20 mouse cellular contexts compared by ENCODE assay signal in the genomic region with DNA sequence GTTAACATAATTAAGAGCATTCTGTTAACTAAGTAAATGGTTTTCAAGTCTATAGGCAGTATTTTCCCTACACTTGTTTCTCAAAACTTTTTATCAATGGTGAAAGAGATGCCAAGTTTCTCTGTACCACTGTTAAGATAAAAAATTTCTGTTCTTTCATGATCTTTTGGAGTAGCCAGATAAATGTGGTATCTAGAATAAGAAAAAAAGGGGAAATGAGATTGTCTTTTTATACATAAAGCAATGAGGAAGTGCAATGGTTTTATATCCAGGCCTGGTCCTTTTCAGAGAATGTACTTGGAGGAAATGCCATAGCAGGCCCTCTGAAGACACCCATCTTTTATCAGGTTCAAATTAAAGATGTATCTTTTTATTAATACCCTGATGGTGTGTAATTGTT. TPM values are rescaled to one million over a fixed set of nuclear protein-coding genes. Genes with fewer than 3 reads are reported as not detected.
DNase-seq lines count a peak whose midpoint lies in the region; ATAC-seq and TF ChIP-seq lines count a peak whose summit lies in the region.
"Had no signal": no experiment of that assay in that cellular context is flagged by ENCODE, and none has a peak within 500 bp of the region (broad histone marks: within the 10 kb centered on the region; RNA-seq: fewer than 3 reads in every experiment).

No protein-coding gene starts in this region.

- H3K4me3 ChIP-seq in MEL (ENCODE audit: control insufficient read depth in 1 of 2, insufficient read depth in 1 of 2, low read depth in 2 of 2, low read length in 2 of 2): no peak overlapping the region
- H3K4me3 ChIP-seq in lung, postnatal 0 days (ENCODE audit: low read depth, low read length): no peak overlapping the region
- H3K4me3 ChIP-seq: embryonic facial prominence, embryonic 13.5 days; forebrain, embryonic 12.5 days; heart, embryonic 13.5 days; hindbrain, embryonic 12.5 days had no signal

- ATAC-seq in granulocyte monocyte progenitor cell, adult 5-6 weeks (replicated peaks; ENCODE audit: poor library complexity, severe bottlenecking): peak; percentile 82
- ATAC-seq in megakaryocyte progenitor cell, adult 5-6 weeks (replicated peaks; ENCODE audit: poor library complexity): peak; percentile 66
- ATAC-seq in lung, postnatal 0 days: no peak
- ATAC-seq: activated CD4-positive, CD25-positive, alpha-beta regulatory T cell, adult 4 months; forebrain, postnatal 0 days; hindbrain, postnatal 0 days; Patski had no signal

- H3K4me1 ChIP-seq in MEL (ENCODE audit: control insufficient read depth in 1 of 2, insufficient read depth in 2 of 2, low read length in 2 of 2): peaks cover 39 to 44% of the 10 kb centered on the region in 2 experiments
- H3K4me1 ChIP-seq in lung, postnatal 0 days (ENCODE audit: insufficient read depth, low read depth, low read length): peaks cover 2% of the 10 kb centered on the region; the same call in 1 of the 2 replicates
- H3K4me1 ChIP-seq: hindbrain, embryonic 12.5 days had no signal

- H3K4me2 ChIP-seq in lung, postnatal 0 days (replicated peaks; ENCODE audit: low read depth, low read length): no peak overlapping the region
- H3K4me2 ChIP-seq: embryonic facial prominence, embryonic 13.5 days; forebrain, embryonic 12.5 days; heart, embryonic 13.5 days; hindbrain, embryonic 12.5 days had no signal

- TF ChIP-seq POLR2A in MEL (IDR thresholded peaks at IDR 0.05; ENCODE audit: control insufficient read depth in 1 of 2, insufficient read depth in 1 of 2, low read depth in 1 of 2, low read length in 2 of 2, poor library complexity in 1 of 2): no peak

- peak; percentile 98 to 99 for TF ChIP-seq EP300 in MEL (IDR thresholded peaks at IDR 0.05; ENCODE audit: low read depth in 1 of 2, low read length in 2 of 2)
- TF ChIP-seq EP300 in lung, postnatal 0 days (IDR thresholded peaks at IDR 0.05): no peak

- no peaks in the 10 kb centered on the region for H3K9me3 ChIP-seq in MEL (replicated peaks; ENCODE audit: insufficient read depth, low read length)
- H3K9me3 ChIP-seq in lung, postnatal 0 days (ENCODE audit: low read length): no peaks in the 10 kb centered on the region

- TF ChIP-seq RAD21 in MEL (IDR thresholded peaks at IDR 0.05; ENCODE audit: low read depth, low read length): no peak

- H3K9ac ChIP-seq in MEL (ENCODE audit: control insufficient read depth, low read depth, low read length, poor library complexity, severe bottlenecking): no peak overlapping the region
- H3K9ac ChIP-seq in lung, postnatal 0 days (replicated peaks; ENCODE audit: low read depth): no peak overlapping the region
- H3K9ac ChIP-seq: embryonic facial prominence, embryonic 13.5 days; forebrain, embryonic 12.5 days; forebrain, postnatal 0 days; heart, embryonic 13.5 days; hindbrain, embryonic 12.5 days had no signal

- TF ChIP-seq CTCF in MEL (IDR thresholded peaks at IDR 0.05 in 2 of 3, conservative IDR thresholded peaks at IDR 0.05 in 1 of 3; ENCODE audit: control insufficient read depth in 1 of 3, insufficient read depth in 1 of 3, low read depth in 2 of 3, low read length in 3 of 3, poor library complexity in 1 of 3, severe bottlenecking in 1 of 3): no peak
- no peak for TF ChIP-seq CTCF in lung, postnatal 0 days (IDR thresholded peaks at IDR 0.05)

- peak; percentile 77 for DNase-seq in MEL (ENCODE audit: low read depth, low spot score)
- no peak for DNase-seq in lung, postnatal 0 days (ENCODE audit: low spot score)
- no peak for DNase-seq in right cerebral cortex, adult 2 months (ENCODE audit: low spot score in 2 of 2)
- no peak for DNase-seq in lung, adult 18-20 months
- DNase-seq in kidney, adult 18-20 months: no peak
- DNase-seq: adrenal gland, postnatal 25 days; cerebellum, adult 8-10 months; cerebellum, postnatal 14 days; forebrain, postnatal 0 days; gastrocnemius, postnatal 14 days; heart, postnatal 36 days had no signal

- H3K27me3 ChIP-seq in MEL (ENCODE audit: control insufficient read depth in 1 of 2, insufficient read depth in 2 of 2, low read length in 2 of 2): no peaks in the 10 kb centered on the region
- H3K27me3 ChIP-seq in lung, postnatal 0 days (replicated peaks; ENCODE audit: insufficient read depth, low read length): no peaks in the 10 kb centered on the region
- H3K27me3 ChIP-seq: embryonic facial prominence, embryonic 13.5 days; forebrain, embryonic 12.5 days; heart, embryonic 13.5 days; hindbrain, embryonic 12.5 days; Patski had no signal

- H3K36me3 ChIP-seq in MEL (ENCODE audit: control insufficient read depth in 1 of 2, insufficient read depth in 2 of 2, low read length in 2 of 2): peaks cover 0 to 77% of the 10 kb centered on the region in 2 experiments; a peak in 2 of 4 replicates
- H3K36me3 ChIP-seq in lung, postnatal 0 days (ENCODE audit: insufficient read depth, low read length): no peaks in the 10 kb centered on the region
- H3K36me3 ChIP-seq: forebrain, embryonic 12.5 days had no signal

- no peak overlapping the region; the same call in 1 of the 2 replicates for H3K27ac ChIP-seq in MEL (ENCODE audit: control insufficient read depth, low read depth, low read length)
- H3K27ac ChIP-seq in lung, postnatal 0 days (ENCODE audit: low read length): no peak overlapping the region
- H3K27ac ChIP-seq: embryonic facial prominence, embryonic 13.5 days; forebrain, embryonic 12.5 days; heart, embryonic 13.5 days; hindbrain, embryonic 12.5 days; hindbrain, postnatal 0 days had no signal

- peaks cover 21% of the 10 kb centered on the region for H3K79me2 ChIP-seq in MEL (ENCODE audit: control insufficient read depth, insufficient read depth, low read length, poor library complexity)

TF ChIP-seq in MEL, 35 proteins besides CTCF, POLR2A, EP300 and RAD21:
- peak; percentile 84 for TF ChIP-seq ZNF384 (IDR thresholded peaks at IDR 0.05; ENCODE audit: low read depth, low read length)
- TF ChIP-seq USF1 (IDR thresholded peaks at IDR 0.05; ENCODE audit: low read depth, low read length): no peak
- no peak for TF ChIP-seq MAZ (IDR thresholded peaks at IDR 0.05; ENCODE audit: low read depth, low read length)
- TF ChIP-seq ETS1 (IDR thresholded peaks at IDR 0.05; ENCODE audit: low read depth, low read length): peak; percentile 88
- peak; percentile 59 for TF ChIP-seq TAL1 (IDR thresholded peaks at IDR 0.05; ENCODE audit: low read length)
- TF ChIP-seq POLR2AphosphoS5 (IDR thresholded peaks at IDR 0.05; ENCODE audit: borderline replicate concordance, low read depth, low read length): no peak
- TF ChIP-seq NRF1 (IDR thresholded peaks at IDR 0.05; ENCODE audit: insufficient read depth, low read depth, low read length, poor library complexity, severe bottlenecking): no peak
- TF ChIP-seq SIN3A (IDR thresholded peaks at IDR 0.05; ENCODE audit: low read length): peak; percentile 75
- TF ChIP-seq MYC (IDR thresholded peaks at IDR 0.05; ENCODE audit: low read depth, low read length): 0 out of 2 replicates have a peak, but pooled peaks have one; percentile 47
- peak; percentile 99 for TF ChIP-seq GATA1 (IDR thresholded peaks at IDR 0.05; ENCODE audit: low read depth, low read length)
- no peak for TF ChIP-seq ZMIZ1 (IDR thresholded peaks at IDR 0.05; ENCODE audit: low read depth, low read length)
- no peak for TF ChIP-seq NELFE (IDR thresholded peaks at IDR 0.05; ENCODE audit: low read depth, low read length)
- peak; percentile 92 for TF ChIP-seq RCOR1 (IDR thresholded peaks at IDR 0.05; ENCODE audit: low read depth, low read length)
- TF ChIP-seq ELF1 (IDR thresholded peaks at IDR 0.05; ENCODE audit: low read depth, low read length): peak; percentile 77
- TF ChIP-seq TCF12 (IDR thresholded peaks at IDR 0.05; ENCODE audit: low read depth, low read length): peak; percentile 98

RNA-seq across cellular contexts. Expression of a gene that starts 45.8 kb away (rescaled TPM):
- total RNA-seq in MEL (2012; rRNA removed): 9.0 and 10.0 TPM in 2 replicates
- polyA plus RNA-seq in MEL (2012; ENCODE audit: insufficient read depth in 1 of 2, insufficient read length in 2 of 2, low read depth in 1 of 2, low replicate concordance in 2 of 2, missing spikeins in 1 of 2): 10 to 100 TPM in 1 of 2 experiments, not detected in 1; 25.3 TPM
- total RNA-seq in granulocyte monocyte progenitor cell, adult 5-6 weeks (2014; fragmentation: Nextera tagmentation): 36.0 and 61.0 TPM in 2 replicates
- 14.3 and 16.5 TPM in 2 replicates for total RNA-seq in granulocyte monocyte progenitor cell, adult 5-6 weeks (2017)
- total RNA-seq in megakaryocyte progenitor cell, adult 5-6 weeks (2015): 32.5 and 40.9 TPM in 2 replicates
- total RNA-seq in megakaryocyte progenitor cell, adult 5-6 weeks (2017): 12.0 and 14.8 TPM in 2 replicates
- polyA plus RNA-seq in lung, postnatal 0 days (2015; fragmentation: Nextera tagmentation; extraction: Ambion mirVana): 9.5 and 10.1 TPM in 2 replicates

RNA-seq across cellular contexts. Expression of a gene that starts 46.3 kb away (rescaled TPM):
- total RNA-seq in MEL (2012; rRNA removed): 8.1 and 8.2 TPM in 2 replicates
- 1 to 10 TPM in 1 of 2 experiments, not detected in 1; 8.8 TPM for polyA plus RNA-seq in MEL (2012; ENCODE audit: insufficient read depth in 1 of 2, insufficient read length in 2 of 2, low read depth in 1 of 2, low replicate concordance in 2 of 2, missing spikeins in 1 of 2)
- total RNA-seq in granulocyte monocyte progenitor cell, adult 5-6 weeks (2014; fragmentation: Nextera tagmentation): 3.0 and 8.1 TPM in 2 replicates
- total RNA-seq in granulocyte monocyte progenitor cell, adult 5-6 weeks (2017): 5.0 and 5.7 TPM in 2 replicates
- total RNA-seq in megakaryocyte progenitor cell, adult 5-6 weeks (2015): 9.8 and 11.4 TPM in 2 replicates
- 3.4 and 5.2 TPM in 2 replicates for total RNA-seq in megakaryocyte progenitor cell, adult 5-6 weeks (2017)
- 1.1 and 1.3 TPM in 2 replicates for polyA plus RNA-seq in lung, postnatal 0 days (2015; fragmentation: Nextera tagmentation; extraction: Ambion mirVana)
- total RNA-seq: hindbrain, postnatal 0 days had no signal
